Mouse (Mus musculus): ENCODE data around the gene Baat. TPM values are rescaled to one million over a fixed set of nuclear protein-coding genes. Genes with fewer than 3 reads are reported as not detected.

Baat gene
- polyA plus RNA-seq, 1 experiment, result 0.02 TPM

GRCm38 (mm10) chr4:49478118-49478877 is 28.1 kb downstream of the Baat start:
- H3ac ChIP-seq (ENCODE audit: control insufficient read depth, insufficient read length, low read depth), result no peak overlapping the region
- no peaks in the 10 kb centered on the region for H3K79me2 ChIP-seq (ENCODE audit: control insufficient read depth, insufficient read depth)
- H3K36me3 ChIP-seq (ENCODE audit: control insufficient read depth, insufficient read depth), result no peaks in the 10 kb centered on the region
- no peak overlapping the region for H3K4me3 ChIP-seq (ENCODE audit: insufficient read depth, poor library complexity, severe bottlenecking)
- TF ChIP-seq MYOD1 (IDR thresholded peaks at IDR 0.05; ENCODE audit: control insufficient read depth, insufficient read length, low read depth) (no peak), FOSL1 (IDR thresholded peaks at IDR 0.05; ENCODE audit: insufficient read depth, low read length, poor library complexity, severe bottlenecking) (no peak), USF1 (IDR thresholded peaks at IDR 0.05; ENCODE audit: low read depth) (no peak), CEBPB (IDR thresholded peaks at IDR 0.05; ENCODE audit: low read depth) (no peak), CTCF (IDR thresholded peaks at IDR 0.05; ENCODE audit: control insufficient read depth, insufficient read depth, insufficient read length) (no peak), MAX (IDR thresholded peaks at IDR 0.05) (no peak), MYOG (IDR thresholded peaks at IDR 0.05; ENCODE audit: control insufficient read depth, extremely low read depth, insufficient read length) (no peak)
- H3K27me3 ChIP-seq (ENCODE audit: control insufficient read depth, insufficient read depth, insufficient read length), result peaks cover 3% of the 10 kb centered on the region
- H3K79me3 ChIP-seq (ENCODE audit: low read depth), result no peaks in the 10 kb centered on the region

DNA sequence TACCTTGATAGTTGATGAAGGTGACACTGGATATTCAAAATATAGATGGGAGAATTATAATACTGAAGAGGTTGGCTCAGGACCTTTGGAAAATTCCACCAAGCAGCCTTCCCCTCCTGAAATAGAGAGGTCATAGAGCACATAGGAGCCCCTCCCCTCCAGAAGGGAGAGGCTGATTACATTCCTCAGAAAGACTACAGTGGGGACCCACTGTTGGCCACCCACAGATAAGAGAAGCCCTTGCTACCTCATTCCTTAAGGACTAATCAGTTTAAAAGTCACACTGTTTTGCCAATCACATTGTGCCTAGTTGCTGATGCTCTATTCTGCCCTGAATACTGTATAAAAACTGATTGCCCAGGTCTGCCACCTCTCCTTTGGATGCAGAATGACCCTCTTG is 31.8 kb downstream of the Baat start:
- Histone ChIP-seq H3K36me3 (ENCODE audit: control insufficient read depth, insufficient read depth) (no peaks in the 10 kb centered on the region), H3K27me3 (ENCODE audit: control insufficient read depth, insufficient read depth, insufficient read length) (no peaks in the 10 kb centered on the region), H3K4me3 (ENCODE audit: insufficient read depth, poor library complexity, severe bottlenecking) (no peak overlapping the region), H3K79me3 (ENCODE audit: low read depth) (no peaks in the 10 kb centered on the region), H3ac (ENCODE audit: control insufficient read depth, insufficient read length, low read depth) (no peak overlapping the region), H3K79me2 (ENCODE audit: control insufficient read depth, insufficient read depth) (no peaks in the 10 kb centered on the region)
- TF ChIP-seq USF1 (IDR thresholded peaks at IDR 0.05; ENCODE audit: low read depth) (no peak), MAX (IDR thresholded peaks at IDR 0.05) (no peak), FOSL1 (IDR thresholded peaks at IDR 0.05; ENCODE audit: insufficient read depth, low read length, poor library complexity, severe bottlenecking) (no peak), MYOD1 (IDR thresholded peaks at IDR 0.05; ENCODE audit: control insufficient read depth, insufficient read length, low read depth) (no peak), MYOG (IDR thresholded peaks at IDR 0.05; ENCODE audit: control insufficient read depth, extremely low read depth, insufficient read length) (no peak), CEBPB (IDR thresholded peaks at IDR 0.05; ENCODE audit: low read depth) (no peak), CTCF (IDR thresholded peaks at IDR 0.05; ENCODE audit: control insufficient read depth, insufficient read depth, insufficient read length) (no peak)

GRCm38 (mm10) chr4:49473435-49474100 is 32.8 kb downstream of the Baat start, which contains the start of gene Acnat1:
Gene Acnat1, minus strand, starts transcription at chr4:49473912.
- no peak within 1 kb of the TSS for H3ac ChIP-seq (ENCODE audit: control insufficient read depth, insufficient read length, low read depth)
- no peak for TF ChIP-seq MYOG (IDR thresholded peaks at IDR 0.05; ENCODE audit: control insufficient read depth, extremely low read depth, insufficient read length)
- TF ChIP-seq CTCF (IDR thresholded peaks at IDR 0.05; ENCODE audit: control insufficient read depth, insufficient read depth, insufficient read length), result no peak
- no peak for TF ChIP-seq USF1 (IDR thresholded peaks at IDR 0.05; ENCODE audit: low read depth)
- TF ChIP-seq MAX (IDR thresholded peaks at IDR 0.05), result no peak
- TF ChIP-seq FOSL1 (IDR thresholded peaks at IDR 0.05; ENCODE audit: insufficient read depth, low read length, poor library complexity, severe bottlenecking), result no peak
- TF ChIP-seq CEBPB (IDR thresholded peaks at IDR 0.05; ENCODE audit: low read depth), result no peak
- TF ChIP-seq MYOD1 (IDR thresholded peaks at IDR 0.05; ENCODE audit: control insufficient read depth, insufficient read length, low read depth), result no peak
- no peaks in the 10 kb centered on the region for H3K27me3 ChIP-seq (ENCODE audit: control insufficient read depth, insufficient read depth, insufficient read length)
- no peaks in the 10 kb centered on the region for H3K36me3 ChIP-seq (ENCODE audit: control insufficient read depth, insufficient read depth)
- no peaks in the 10 kb centered on the region for H3K79me3 ChIP-seq (ENCODE audit: low read depth)
- H3K4me3 ChIP-seq (ENCODE audit: insufficient read depth, poor library complexity, severe bottlenecking), result no peak within 1 kb of the TSS
- H3K79me2 ChIP-seq (ENCODE audit: control insufficient read depth, insufficient read depth), result no peaks in the 10 kb centered on the region

DNA sequence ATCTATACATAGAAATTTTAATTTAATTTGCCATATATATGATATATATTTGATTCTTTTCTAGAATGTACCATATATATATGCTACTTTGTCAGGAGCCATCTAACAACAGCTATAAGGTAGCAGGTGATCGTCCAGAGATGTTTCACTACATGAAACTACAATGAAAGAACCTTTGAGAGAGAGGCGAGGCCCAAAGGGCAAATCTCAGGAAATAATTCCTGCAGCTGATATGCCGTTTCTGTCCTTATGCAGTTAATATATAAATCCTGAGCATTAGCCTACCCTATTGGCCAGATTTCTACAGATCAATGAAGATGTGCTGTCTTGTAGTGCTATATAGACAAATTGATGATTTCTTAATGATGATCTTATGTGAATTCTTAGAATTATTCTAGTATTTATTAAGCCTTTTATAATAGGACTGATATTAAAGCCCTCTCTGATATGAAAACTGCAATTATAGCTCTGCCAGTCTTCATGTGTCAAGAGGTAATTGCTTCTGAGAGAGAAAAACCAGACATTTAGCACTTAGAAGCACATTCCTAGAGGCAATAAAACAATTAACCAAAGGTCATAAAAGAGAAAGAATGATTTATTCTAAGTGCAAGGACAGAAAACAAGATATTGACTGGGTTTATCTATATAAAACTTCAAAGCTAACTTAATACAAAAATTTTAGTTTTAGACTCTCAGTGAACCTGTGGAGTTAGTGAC is 36.8 kb downstream of the Baat start:
- Histone ChIP-seq H3K79me3 (ENCODE audit: low read depth) (no peaks in the 10 kb centered on the region), H3K79me2 (ENCODE audit: control insufficient read depth, insufficient read depth) (no peaks in the 10 kb centered on the region), H3K27me3 (ENCODE audit: control insufficient read depth, insufficient read depth, insufficient read length) (no peaks in the 10 kb centered on the region), H3K4me3 (ENCODE audit: insufficient read depth, poor library complexity, severe bottlenecking) (no peak overlapping the region), H3ac (ENCODE audit: control insufficient read depth, insufficient read length, low read depth) (no peak overlapping the region), H3K36me3 (ENCODE audit: control insufficient read depth, insufficient read depth) (no peaks in the 10 kb centered on the region)
- TF ChIP-seq FOSL1 (IDR thresholded peaks at IDR 0.05; ENCODE audit: insufficient read depth, low read length, poor library complexity, severe bottlenecking), result no peak
- TF ChIP-seq CTCF (IDR thresholded peaks at IDR 0.05; ENCODE audit: control insufficient read depth, insufficient read depth, insufficient read length), result no peak
- TF ChIP-seq USF1 (IDR thresholded peaks at IDR 0.05; ENCODE audit: low read depth), result no peak
- no peak for TF ChIP-seq MAX (IDR thresholded peaks at IDR 0.05)
- TF ChIP-seq MYOD1 (IDR thresholded peaks at IDR 0.05; ENCODE audit: control insufficient read depth, insufficient read length, low read depth), result no peak
- no peak for TF ChIP-seq CEBPB (IDR thresholded peaks at IDR 0.05; ENCODE audit: low read depth)
- TF ChIP-seq MYOG (IDR thresholded peaks at IDR 0.05; ENCODE audit: control insufficient read depth, extremely low read depth, insufficient read length), result no peak

- Histone ChIP-seq H3K36me3 (ENCODE audit: control insufficient read depth, insufficient read depth) (no peaks in the 10 kb centered on the region), H3K4me3 (ENCODE audit: insufficient read depth, poor library complexity, severe bottlenecking) (no peak overlapping the region), H3K27me3 (ENCODE audit: control insufficient read depth, insufficient read depth, insufficient read length) (no peaks in the 10 kb centered on the region), H3K79me3 (ENCODE audit: low read depth) (no peaks in the 10 kb centered on the region), H3K79me2 (ENCODE audit: control insufficient read depth, insufficient read depth) (no peaks in the 10 kb centered on the region), H3ac (ENCODE audit: control insufficient read depth, insufficient read length, low read depth) (no peak overlapping the region)
- TF ChIP-seq USF1 (IDR thresholded peaks at IDR 0.05; ENCODE audit: low read depth) (no peak), CEBPB (IDR thresholded peaks at IDR 0.05; ENCODE audit: low read depth) (no peak), MAX (IDR thresholded peaks at IDR 0.05) (no peak), MYOG (IDR thresholded peaks at IDR 0.05; ENCODE audit: control insufficient read depth, extremely low read depth, insufficient read length) (no peak), FOSL1 (IDR thresholded peaks at IDR 0.05; ENCODE audit: insufficient read depth, low read length, poor library complexity, severe bottlenecking) (no peak), MYOD1 (IDR thresholded peaks at IDR 0.05; ENCODE audit: control insufficient read depth, insufficient read length, low read depth) (no peak), CTCF (IDR thresholded peaks at IDR 0.05; ENCODE audit: control insufficient read depth, insufficient read depth, insufficient read length) (no peak)
Measured at GRCm38 (mm10) chr4:49467360-49467759, 39.0 kb downstream of the Baat start.

All from C2C12 (cell line).